Mouse (Mus musculus) layer of hippocampus, adult 9-10 months (tissue): ENCODE measurements around the gene Slc17a5.
"Not testable (repeated sequence)": the region's sequence is repeated elsewhere in the genome, so short reads cannot be mapped to it uniquely, and the experiment has no call there.

ENCODE experiments used
- DNase-seq: peaks from one replicate; pipeline ENCODE4 v3.0.0; 2022; ENCODE audit warnings: low spot score

The Slc17a5 gene

DNA sequence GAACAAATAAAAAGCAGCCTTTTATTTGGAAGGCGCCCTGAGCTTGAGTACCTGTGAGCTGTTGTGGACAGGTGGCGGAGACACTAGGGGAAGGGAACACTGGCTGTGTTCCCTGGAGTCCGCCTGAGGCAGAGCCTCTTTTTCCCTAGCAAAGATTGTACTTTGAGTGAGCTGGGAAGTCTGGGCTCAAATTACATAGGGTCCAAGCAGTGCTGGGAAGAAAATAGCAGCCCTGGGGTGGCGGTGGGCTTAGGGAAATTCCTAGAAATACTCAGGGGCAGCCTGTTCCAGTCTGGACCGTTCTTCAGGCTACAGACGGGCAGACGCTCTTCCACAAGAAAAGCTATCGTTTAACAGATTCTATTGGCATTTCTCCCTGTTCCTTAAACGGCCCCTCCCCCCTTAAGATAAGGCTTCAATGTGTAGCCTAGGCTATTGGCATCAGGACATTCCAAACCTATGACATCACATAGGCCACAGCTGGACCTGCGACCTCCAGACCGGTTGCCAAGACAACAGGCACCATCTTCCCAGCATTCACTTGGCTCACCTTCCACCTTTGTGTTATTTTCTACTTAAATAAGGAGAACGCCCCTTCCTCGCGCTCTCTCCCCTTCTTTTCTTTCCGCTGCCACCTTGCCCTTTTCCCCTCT, 67.6 kb downstream of the Slc17a5 start:
- DNase-seq = no peak

DNA sequence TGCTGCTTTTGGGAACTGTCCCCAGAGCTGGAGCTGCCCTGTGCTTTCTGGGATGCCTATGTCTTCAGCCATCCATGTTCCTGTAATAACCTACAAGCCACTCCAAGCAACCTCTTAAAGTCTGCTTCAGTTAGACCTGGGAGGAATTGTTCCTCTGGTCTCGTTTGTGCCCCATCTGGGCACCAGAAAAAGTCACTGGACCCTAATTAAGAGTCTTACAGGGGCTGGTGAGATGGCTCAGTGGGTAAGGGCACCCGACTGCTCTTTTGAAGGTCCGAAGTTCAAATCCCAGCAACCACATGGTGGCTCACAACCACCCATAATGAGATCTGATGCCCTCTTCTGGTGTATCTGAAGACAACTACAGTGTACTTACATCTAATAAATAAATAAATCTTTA, 70.6 kb downstream of the Slc17a5 start:
- not testable (repeated sequence) for DNase-seq

DNA sequence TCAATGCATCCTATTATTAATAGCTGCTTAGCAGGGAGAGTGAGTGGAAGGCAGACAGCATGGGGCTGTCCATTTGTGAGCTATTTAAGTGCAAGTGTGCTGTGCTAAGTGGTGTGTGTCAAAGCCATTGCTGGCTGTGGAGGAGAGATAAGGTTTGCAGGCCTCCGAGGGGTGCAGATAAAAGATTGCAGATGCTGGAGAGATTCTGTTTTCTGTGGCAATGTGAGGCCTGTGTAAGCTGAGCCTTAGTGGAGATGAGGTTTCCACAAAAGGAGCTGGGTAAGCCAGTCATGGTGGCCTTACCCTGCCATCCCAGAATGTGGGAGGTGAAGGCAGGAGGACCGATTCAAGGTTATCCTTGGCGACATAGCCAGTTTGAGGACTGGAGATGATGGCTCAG, 71.7 kb downstream of the Slc17a5 start:
- DNase-seq = no peak

DNA sequence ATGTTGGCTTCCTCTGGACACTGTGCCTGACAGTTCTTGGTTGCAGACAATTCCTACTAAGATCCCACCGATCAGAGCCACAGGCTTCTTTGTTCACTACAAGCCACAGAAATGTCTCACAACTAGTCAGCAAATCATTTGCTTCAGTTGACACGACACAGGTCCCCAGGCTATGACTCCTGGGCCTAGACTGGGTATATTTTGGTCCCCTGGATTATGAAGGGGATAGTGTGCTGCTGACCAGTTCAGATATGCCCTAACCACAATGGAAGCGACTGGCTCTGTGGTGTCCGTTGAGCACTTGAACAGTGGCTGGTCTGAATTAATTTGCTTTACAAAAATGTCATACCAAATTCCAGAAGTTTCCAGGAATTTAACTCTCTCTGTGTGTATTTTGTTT, 73.2 kb downstream of the Slc17a5 start:
- DNase-seq = no peak

DNA sequence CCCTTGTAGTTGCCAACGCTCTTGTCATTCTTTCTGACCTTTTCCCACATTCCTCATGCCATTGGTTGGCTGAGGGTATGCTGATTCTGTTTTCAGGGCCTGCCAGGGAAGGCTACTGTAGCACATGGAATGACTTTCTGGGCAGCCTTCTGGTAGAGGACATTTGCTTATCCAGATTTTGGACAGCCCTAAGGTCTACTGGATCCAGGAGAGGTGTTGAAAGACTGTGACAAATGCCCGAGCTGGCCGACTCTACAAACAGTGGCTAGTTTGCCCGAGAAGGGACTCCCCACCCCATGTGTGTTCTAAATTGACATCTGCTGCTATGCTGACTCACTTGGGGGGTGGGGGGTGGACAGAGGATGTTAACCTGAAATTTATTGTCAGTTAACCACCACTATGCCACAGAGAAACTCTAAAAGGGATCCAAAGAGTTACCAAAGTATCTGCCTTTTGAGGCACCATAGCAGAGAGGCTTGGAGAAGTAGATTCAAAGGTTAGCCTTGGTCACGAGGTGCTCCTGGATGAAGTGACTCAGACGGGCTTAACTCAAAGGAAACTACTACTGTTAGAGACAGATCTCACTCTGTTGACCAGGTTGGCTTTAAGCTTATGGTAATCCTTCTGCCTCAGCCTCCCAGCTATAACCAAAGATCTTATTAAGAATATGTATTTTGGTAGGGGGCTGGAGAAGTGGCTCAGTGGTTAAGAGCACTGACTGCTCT, 73.9 kb downstream of the Slc17a5 start:
- no peak for DNase-seq

DNA sequence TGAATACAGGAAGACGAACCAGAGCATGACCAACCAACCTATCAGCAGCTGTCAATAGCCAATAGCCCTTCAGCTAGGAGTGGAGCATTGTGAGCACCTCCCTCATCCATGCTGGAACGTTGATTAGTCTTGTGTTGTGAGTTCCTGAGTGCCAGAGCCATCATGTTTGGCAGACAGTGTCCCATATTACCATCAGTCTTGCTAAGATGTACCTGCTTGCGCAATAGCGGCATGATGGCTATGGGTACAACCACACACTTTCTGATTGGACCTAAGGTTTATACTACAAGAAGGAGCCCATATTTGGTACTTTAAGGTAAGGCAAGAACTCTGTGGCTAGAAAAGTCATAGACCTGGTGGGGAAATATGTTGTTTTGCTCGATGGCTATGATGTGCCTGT, 76.1 kb downstream of the Slc17a5 start:
- no peak for DNase-seq

DNA sequence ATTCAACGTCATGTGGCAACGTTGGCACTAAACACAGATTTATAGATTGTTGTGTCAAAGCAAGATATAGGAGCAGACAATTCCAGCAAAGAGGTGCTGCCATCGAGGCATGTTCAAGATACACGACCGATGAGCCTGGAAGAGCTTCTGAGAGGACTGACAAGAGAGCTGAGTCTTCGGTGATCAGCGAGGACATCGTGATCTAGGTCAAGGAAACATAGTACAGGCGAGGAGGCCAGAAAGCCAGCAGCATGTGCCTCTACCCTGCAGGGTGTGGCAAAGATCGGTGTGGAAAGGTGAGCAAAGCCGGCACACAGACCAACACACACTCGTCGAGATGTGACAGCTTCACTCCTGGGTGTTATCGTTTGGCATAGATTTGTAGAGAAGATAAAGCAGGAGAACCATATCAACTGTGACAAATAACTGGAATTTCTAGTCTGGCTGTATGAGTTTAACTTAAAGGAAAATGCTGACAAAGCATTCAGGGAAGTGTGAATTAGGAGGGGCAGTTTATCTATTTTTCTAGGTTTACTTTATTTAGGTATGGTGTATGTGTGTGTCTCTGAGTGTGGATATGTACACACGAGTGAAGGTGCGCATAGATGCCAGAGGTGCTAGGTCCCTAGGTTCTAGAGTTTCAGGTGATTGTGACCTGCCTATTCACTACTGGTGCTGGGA, 79.6 kb downstream of the Slc17a5 start:
- DNase-seq = no peak

DNA sequence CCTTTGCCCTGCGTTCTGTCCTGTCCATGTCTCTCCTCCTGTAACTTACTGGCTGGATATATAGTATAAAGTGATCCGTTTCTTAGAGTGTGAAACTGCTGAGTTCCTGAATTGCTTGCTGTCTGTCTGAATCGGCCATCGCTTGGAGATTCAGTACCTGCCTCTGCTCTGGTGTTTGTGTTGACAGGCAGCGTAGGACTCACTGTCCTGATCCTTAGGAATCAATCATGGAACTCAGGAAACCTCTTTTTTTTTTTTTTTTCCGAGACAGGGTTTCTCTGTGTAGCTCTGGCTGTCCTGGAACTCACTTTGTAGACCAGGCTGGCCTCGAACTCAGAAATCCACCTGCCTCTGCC, 81.1 kb downstream of the Slc17a5 start:
- no peak for DNase-seq

DNA sequence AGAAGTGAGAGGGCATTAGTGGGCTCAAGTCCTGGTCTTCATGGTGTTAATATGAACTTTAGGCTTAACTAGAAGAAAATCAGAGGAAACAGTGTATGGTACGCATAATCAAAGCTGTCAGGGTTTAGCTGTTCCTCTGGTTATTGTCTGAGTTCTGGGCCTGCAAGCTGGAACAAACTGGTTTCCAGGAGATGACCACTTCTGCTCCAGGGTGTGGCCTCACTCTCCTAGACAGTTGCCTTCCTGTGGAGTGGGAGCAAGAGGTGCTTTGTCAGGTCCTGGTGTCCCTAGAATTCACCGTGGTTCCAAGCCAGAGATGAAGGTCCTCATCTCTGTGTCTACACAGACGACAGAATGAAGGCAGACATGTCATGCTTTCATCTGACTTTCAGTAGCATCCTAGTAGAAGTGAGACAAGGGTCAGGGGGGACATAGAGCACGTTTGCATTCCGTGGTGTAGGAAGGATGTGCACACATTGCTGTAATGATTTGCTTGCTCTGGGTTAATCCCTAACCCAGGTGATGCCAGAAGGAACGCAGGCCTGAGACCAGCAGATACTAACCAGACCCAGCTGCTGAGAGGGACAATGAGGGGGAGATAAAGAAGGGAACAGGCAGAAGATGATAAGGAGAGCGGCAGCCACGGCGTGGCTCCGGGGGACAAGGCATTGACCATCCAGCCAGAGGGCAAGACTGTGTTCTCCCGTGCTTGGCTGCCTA, 81.7 kb downstream of the Slc17a5 start:
- DNase-seq = no peak

DNA sequence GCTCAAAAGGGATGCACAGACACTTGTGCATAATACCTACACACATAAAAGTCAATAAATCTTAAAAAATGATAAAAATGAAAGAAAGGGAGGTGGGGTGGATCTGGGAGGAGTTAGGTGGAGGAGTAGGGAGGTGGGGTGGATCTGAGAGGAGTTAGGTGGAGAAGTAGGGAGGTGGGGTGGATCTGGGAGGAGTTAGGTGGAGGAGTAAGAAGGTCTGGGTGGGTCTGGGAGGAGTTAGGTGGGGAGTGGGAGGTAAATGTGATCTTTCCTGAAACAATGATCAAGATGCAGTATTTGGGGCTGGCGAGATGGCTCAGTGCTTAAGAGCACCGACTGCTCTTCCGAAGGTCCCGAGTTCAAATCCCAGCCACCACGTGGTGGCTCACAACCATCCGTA, 82.6 kb downstream of the Slc17a5 start:
- no peak for DNase-seq

DNA sequence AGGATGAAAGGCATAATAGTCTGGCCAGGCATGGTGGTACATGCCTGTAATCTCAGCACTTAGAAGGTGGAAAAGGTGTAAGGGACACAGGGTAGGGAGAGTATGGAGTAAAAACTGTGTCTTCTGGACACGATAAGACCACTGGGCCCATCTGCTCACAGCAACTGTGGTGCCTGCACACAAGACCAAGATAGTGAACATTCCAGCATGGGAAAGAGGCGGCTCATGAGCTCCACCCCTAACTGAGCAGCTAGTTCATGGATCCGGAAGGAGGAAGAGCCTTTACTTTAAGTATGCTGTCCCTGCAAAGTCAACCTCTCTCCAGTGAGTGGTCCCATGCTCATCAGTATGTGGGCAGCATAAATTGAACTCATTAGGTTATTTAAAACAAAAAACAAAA, 83.2 kb downstream of the Slc17a5 start:
- DNase-seq = no peak

DNA sequence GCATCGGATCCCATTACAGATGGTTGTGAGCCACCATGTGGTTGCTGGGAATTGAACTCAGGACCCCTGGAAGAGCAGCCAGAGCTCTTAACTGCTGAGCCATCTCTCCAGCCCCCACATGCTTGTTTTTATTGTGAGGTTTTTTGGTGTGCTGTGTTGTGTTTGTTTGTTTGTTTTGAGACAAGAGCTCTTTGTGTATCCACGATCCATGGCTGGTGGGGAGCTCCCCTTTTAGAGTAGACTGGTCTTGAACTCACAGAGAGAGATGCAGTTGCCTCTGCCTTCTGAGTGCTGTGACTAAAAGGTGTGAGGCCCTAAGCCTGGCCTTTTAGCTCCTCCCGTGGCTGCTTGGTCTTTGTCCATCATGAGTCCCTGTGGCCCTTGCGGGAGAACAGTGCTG, 83.7 kb downstream of the Slc17a5 start:
- no peak for DNase-seq

DNA sequence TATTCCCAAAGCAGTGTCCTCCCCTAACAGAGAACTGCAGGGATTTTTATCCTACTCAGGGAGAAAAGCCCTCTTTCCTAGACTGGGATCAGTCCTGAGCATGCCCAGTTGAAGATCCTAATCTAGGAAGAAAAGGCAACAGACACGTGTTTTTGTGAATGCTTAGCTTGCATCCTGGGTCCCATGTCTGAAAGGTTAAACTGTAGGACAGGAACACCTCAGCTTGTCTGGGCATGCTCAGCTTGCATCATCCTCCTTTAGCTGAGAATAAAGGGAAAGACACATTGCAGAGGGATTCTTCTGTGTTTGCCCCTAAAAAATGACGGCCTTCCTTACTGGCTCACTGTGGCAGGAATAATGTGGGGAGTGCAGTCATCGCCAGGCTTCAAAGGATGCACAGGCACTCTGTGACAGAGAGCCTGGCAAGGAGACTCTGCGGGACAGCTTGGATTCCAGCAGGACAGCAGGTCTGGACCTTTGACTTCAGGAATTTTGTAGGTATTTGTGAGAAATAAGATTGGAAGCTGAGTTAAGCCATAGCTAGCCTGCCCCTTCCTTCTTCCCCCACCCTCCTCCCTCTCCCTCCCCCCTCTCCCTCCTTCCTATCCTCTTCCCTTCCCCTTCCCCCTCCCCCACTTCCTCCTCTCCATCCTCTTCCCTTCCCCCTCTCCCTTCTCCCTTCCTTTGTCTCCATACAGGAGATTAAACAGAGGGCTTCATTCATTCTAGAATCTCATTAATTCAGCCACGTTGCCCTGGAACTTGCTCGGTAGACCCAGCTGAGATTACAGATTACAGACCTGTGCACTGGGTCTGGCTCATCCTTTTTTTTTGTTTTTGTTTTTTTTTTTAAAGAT, 84.4 kb downstream of the Slc17a5 start:
- no peak for DNase-seq

DNA sequence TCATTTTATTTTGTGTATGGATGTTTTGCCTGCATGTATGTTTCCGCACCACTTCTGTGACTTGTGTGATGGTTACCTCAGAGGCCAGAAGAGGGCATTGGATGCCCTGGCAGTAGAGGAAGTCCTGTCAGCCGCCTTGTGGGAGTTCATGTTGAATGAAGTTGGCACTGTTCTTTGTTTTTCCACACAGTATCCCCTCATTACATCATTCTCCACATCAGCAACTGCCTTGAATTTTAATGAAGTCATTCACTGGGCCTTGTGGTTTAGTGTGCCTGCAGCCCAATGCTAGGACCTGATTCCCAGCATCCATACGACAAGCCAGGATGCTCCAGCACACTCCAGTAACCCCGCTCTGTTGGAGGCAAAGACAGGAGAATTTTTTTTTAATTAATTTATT, 86.6 kb downstream of the Slc17a5 start:
- DNase-seq = no peak

DNA sequence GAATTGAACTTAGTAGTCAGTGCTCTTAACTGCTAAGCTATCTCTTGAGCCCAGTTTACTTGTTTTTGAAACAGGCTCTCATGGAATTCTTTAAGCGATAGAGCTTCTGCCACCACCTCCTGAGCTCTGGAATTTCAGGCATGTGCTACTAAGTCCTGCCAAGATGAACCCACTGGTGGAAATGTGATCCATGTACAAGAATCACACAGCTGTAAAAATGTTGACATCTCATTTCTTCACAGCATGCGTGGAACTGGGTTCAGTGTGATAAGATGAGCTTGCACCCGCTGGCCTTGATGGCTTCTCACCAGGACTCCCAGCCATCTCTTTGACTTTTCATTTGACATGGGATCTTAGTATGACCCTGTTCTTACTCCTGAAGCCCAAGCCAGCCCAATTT, 87.5 kb downstream of the Slc17a5 start:
- DNase-seq = no peak

DNA sequence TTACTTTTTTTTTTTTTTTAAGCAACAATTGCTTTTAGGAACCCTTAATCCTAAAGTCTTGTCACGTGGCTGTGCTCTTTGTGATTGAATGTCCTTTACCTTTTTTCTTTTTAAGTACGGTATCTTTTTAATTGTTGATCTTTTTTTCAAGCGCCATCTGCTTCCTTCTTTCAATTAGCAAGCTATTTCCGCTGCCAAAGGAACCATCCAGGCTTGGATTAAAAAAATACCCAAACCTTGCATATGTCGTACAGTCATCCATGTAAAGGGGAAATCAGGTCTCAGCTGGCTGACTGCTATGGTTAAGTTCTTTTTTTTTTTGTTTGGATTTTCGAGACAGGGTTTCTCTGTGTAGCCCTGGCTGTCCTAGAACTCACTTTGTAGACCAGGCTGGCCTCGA, 94.7 kb downstream of the Slc17a5 start:
- no peak for DNase-seq

DNA sequence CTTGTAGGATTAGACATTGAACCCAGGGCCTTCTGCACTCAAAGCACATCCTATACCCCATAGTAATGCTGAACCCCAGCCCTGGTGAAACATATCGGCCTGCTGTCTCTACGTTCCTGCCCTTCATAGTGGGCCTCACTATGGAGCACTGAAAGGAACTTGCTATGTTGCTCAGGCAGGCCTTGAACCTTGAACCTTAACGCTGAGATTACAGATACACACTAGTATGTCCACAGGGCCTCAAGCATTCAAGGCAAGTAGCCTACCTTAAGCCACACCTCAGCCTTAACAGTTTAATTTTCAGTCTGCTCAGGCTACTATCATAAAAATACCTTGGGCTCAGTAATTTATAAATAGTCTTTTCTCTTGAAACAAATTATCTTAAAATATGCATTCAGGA, 95.6 kb downstream of the Slc17a5 start:
- DNase-seq = no peak

DNA sequence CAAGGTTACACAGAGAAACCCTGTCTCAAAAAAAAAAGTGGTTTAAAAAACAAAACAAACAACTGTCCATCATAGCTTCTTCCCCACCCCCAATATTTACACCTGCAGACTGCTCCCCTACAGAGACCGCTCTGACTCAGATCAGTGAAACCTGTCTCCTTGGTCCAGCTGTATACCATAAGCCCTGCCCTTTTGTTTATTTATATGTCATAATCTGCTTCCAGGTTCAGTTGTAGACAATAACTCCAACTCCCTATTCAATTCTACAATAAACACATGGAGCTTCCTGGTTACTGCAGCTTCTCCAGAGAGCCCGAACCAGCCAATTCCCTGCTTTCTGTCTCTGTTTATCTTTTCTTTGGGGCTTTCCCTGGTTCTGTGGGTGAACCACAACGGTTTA, 96.7 kb downstream of the Slc17a5 start:
- no peak for DNase-seq

DNA sequence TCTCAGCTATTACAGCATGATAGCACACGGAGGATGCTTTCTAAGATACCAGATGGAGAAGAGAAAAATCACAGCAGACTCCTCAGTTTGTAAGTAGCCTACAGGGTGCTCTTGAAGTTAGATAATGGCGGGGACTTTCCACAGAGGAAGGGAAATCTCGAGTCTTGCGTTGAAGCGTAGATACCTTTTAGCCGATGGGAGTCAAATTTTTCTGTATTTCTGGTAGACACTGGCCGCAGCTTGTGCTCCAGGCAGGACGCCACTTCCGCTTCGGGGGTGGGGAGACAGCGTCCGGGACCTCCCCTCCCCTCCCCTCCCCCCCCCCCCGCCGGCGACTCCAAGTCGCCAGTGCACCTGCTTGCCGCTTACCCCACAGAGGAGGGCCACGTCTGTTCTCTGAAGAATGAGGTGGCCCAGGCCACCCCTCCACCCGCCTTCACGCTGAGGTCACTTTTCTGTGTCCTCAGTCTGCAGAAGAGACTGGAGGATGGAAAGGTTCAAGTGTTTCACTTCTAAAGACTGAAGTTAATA, 98.9 kb downstream of the Slc17a5 start, which contains the start of gene Eef1a1:
Gene Eef1a1, minus strand, starts transcription at position 262 of the 531 bp plus-strand sequence.
- no peak for DNase-seq

DNA sequence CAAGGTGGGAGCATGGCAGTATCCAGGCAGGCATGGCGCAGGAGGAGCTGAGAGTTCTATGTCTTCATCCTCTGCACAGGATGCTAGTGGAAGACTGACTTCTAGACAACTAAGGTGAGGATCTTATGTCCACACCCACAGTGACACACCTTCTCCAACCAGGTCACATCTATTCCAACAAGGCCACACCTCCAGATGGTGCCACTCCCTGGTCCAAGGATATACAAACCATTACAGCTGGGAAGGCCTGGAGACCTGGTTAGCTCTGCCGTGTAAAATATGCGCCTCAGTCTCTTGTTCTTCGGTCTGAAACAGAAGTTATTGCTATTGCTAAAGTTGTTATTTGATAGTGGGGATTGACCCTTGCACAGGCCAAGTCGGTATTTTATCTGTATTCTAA, 99.8 kb downstream of the Slc17a5 start:
- not testable (repeated sequence) for DNase-seq
